Mouse (Mus musculus): ENCODE data around the gene Cant1. TPM values are rescaled to one million over a fixed set of nuclear protein-coding genes. Genes with fewer than 3 reads are reported as not detected.
"Not testable (repeated sequence)": the region's sequence is repeated elsewhere in the genome, so short reads cannot be mapped to it uniquely, and the experiment has no call there.

Cant1 gene
- total RNA-seq, 2 experiments from 2014 or later: 7.3 to 23.9 TPM

DNA sequence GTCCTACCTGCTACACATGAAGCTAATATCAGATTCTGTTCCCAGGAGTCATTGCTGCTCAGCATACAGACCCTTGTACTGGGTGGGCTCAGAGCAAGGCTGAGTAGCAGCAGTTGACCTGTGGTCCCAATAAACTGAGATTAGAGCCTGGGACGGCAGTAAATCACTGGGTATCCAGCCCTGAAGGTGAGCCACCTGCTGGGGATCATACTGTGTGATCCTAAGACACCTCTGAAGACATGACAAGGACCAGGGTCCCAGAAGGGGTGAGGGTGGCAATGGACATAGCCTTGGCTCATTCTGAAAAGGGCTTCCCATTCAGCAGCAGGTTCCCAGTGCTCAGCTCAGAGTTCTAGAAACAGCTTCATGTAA, 8.8 kb downstream of the Cant1 start:
- ATAC-seq (replicated peaks; ENCODE audit: low FRiP score, low TSS enrichment, poor library complexity, severe bottlenecking): no peak

DNA sequence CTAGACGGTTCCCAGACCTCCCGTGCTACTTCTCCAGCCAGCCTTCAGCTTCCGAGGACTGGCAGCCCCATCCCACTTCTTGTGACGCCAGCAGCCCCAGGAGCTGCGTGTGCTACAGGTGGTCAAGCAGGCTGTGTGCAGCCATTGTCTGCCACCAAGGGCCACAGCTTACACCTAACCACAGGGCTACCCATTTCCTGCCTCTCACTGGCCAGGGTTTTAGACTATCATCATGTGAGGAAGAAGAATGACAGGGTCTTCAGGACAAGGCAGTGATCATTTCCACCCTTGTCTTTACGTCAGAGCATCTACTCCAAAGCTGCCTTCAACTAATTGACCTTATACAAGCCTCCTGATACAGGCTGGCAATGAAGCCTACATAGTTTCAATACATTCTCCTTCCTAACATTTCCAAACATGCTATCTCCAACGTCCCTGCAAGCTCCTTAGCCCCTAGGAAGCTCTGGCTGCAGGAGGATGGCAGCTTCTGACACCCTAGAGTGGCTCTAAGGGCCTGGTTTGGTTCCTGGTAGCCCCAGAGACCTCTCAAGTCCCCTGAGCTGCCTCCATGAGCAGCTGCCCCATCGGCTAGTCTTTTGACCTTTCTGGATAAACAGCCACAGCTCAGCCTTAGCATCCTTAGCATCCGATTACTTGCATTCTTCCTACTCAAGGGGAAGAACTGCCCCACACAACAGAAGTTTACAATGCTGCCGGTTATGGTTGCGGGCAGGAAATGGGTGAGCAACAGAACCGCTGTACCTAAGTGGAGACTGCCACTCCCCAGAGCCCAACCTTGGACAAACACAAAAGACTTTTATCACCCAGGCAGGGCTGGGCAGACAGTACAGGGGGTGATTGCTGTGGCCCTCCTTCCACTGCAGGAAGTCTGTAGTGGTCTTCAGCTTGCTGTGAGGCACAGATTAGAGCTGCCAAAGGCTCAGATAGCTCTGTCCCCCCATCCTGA, 9.5 kb downstream of the Cant1 start:
- no peak for ATAC-seq (replicated peaks; ENCODE audit: low FRiP score, low TSS enrichment, poor library complexity, severe bottlenecking)

DNA sequence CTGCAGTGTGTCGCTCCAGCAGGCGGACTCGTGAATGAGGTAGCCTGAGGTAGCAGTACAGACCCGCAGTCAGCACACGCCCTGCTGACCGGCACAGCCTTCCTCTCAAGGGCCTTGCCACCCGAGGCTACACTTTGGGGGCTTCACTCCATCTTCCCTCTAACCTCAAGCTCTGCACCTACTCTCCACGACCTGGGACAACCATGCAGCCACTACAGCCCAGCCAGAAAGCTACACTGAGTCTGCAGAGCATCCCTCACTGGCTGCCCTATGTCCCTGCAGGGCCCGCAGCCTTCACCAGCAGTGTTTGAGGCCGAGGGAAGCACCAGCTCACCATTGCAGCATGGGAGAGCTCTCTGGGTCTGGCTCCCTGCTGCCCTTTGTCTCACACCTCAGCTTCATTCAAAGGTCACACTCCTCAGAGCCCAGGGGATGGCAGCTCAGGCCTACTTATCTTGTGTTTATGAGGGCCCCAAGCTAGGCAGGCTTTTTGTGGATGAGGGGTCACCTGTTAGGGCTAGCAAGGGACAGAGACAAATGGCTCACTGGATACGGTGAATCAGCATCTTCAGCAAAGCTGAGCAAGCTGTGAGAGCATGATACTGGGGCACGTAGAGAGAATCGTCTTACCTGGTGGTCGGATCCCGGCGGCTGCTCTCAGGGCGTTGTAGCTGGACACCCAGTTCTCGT, 10.7 kb downstream of the Cant1 start:
- no peak for ATAC-seq (replicated peaks; ENCODE audit: low FRiP score, low TSS enrichment, poor library complexity, severe bottlenecking)

DNA sequence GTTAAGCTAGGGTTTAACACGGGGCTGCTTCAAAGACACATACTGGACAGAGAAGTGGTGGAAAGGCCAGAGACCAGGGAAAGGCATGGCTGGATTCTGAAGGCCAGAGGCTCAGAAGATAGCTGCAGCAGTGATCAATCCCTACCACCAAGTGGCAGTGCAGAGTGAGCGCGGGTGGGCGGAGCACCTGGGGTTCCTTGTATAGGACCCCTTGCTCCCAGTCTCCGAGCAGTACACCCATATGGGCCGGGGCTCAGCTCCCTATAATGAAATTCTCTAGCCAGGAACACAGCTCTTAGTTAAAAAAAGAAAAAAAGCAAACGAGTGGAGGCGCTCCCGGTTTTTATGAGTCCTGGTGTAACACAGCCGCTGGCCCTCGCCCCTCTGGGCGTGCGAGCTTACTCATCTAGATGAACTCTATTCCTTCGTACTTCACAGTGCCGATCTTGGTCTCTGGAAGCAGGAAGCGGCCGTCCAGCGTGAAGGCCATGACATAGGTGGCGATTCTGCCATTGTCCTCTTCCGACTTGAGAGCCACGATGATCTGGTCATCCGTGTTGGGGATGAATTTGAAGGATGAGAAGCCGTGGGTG, 11.5 kb downstream of the Cant1 start:
- no peak for ATAC-seq (replicated peaks; ENCODE audit: low FRiP score, low TSS enrichment, poor library complexity, severe bottlenecking)

DNA sequence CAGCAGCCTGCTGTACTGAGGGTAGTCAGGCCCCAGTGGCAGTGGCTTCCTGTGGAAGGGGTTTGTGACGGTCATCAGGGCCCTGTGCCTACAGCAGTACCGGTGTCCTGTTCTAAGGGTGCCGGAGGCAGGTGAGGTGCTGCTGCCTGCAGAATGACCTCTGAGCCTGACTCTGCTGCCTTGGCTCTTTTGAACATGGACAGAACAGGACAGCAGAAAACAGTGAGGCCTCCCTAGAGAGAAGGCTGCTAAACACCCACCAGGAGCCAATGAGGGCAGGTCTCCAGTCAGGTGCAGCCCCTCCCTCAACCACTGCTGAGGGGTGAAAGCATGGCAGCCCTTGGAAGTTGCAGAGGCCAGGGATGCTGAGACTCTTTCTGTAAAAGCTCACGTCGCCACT, 12.4 kb downstream of the Cant1 start:
- no peak for ATAC-seq (replicated peaks; ENCODE audit: low FRiP score, low TSS enrichment, poor library complexity, severe bottlenecking)

DNA sequence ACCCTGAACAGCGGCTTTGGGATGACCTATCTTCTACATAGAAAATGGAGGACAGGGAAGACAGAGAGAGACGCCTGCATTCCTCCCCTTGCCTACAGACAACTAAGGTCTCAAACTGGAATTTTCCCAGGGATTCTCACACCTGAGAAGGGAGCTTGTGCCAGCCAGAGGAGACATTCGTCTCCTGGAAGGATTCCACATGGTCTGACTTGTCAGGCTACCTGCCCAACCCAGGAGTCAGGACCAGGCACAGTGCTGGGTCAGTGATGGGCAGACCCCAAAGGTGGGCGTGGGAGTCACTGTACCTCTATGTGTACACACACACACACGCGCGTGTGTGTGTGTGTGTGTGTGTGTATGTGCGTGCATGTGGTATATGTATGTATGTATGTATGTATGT, 13.6 kb downstream of the Cant1 start:
- ATAC-seq (replicated peaks; ENCODE audit: low FRiP score, low TSS enrichment, poor library complexity, severe bottlenecking): no peak

DNA sequence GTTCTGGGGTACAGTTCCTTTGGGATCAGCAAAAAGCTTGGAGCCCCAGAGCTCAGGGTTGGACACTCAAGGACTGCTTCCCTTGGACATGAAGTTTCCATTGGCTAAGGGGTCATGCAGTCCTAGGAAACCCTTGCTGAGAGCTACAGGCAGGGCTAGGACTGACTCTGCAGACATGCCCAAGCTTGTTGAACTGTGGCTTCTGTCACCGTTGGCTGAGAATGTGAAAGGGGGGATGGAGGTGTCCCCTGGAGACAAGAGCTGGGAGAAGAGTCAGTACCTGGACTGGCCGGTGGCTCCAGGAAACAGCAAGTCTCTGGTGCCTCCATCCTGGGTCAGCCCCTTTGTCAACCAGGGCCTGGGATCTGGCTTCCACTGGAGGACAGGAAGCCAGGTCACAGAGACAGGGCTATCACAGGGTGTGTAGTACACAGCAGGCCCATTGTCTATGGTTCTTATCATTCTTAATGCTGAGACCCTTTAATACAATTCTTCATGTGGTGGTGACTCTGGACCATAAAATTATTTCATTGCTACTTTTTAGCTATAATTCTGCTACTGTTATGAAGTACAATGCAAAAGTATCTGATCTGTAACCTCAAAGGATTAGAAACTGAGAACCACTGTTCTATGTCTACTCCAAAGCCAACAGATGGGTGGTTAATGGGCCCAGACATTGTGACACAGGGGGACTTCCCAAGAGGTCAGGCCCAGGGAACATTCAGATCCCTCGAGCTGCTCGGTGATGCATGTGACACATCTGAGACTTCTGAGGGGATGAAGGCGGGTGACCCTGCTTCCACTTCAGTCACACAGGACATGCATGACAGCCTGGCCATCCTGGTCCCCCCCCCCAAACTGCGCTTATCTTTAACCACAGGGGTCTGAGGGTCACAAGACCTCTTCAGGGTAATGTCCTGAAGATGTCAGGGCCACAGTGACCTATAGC, 14.7 kb downstream of the Cant1 start:
- no peak for ATAC-seq (replicated peaks; ENCODE audit: low FRiP score, low TSS enrichment, poor library complexity, severe bottlenecking)

DNA sequence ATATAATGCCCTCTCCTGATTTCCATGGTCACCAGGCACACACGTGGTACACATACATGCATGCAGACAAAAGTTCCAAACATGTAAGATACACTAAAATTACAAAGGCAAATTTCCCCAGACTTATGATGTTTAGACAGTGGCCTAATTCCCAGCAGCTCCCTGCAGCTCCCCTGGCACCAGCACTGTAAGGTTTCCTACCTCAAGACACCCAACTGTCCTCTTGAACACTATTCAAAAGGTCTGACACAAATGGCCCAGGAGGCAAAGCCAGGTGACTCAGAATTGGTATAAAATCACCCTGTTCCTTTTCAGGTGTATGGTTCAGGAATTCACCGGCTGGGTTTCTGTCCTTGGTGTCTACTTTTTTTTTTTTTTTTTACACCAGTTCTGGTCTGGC, 15.7 kb downstream of the Cant1 start:
- no peak for ATAC-seq (replicated peaks; ENCODE audit: low FRiP score, low TSS enrichment, poor library complexity, severe bottlenecking)

DNA sequence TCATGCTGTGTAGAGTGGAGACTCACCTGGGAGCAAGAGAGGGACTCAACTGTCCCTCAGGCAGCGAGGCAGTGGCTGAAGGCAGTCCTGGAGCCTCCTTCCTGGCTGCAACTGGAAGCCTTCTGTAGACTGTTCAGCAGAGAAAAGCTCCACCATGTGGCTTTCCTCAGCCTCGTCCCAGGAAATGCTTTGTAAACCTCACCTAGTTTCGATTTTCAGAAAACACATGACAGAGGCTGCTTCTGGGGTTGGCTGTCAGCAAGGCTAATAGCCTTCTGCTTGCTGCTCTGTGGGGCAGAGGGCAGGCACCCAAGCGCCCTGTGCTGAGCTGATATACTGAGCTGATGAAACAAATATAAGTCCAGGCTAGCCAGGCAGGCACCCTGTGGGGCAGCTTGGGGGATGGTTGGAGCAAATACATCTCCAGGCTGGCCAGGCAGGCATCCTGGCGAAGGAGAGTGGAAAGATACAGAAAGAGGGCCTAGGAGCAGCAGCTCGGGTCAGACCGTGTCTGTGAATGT, 17.1 kb downstream of the Cant1 start, which contains the start of gene Lgals3bp:
Gene Lgals3bp (minus strand): TSS at position 333 of the 521 bp plus-strand sequence.
- peak; percentile 78 for ATAC-seq (replicated peaks; ENCODE audit: low FRiP score, low TSS enrichment, poor library complexity, severe bottlenecking)

DNA sequence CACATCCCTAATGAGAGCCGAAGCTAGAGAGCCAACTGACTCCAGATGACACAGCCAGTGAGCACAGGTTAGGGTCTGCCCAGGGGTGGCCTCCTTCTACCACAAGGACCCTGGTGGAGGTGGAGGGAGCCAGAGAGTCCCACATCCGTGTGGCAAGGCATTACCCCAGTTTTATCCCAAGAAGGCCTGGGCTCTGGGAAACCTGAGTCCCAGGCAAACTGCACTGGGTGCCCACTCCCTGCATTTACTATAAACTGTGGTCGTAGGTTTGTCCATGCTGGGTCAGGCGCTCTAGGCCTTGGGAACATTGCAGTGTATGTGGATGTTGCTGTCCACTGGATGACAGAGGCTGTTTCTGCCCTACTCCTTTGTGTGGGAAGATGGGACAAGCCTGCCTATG, 17.7 kb downstream of the Cant1 start:
- no peak for ATAC-seq (replicated peaks; ENCODE audit: low FRiP score, low TSS enrichment, poor library complexity, severe bottlenecking)

DNA sequence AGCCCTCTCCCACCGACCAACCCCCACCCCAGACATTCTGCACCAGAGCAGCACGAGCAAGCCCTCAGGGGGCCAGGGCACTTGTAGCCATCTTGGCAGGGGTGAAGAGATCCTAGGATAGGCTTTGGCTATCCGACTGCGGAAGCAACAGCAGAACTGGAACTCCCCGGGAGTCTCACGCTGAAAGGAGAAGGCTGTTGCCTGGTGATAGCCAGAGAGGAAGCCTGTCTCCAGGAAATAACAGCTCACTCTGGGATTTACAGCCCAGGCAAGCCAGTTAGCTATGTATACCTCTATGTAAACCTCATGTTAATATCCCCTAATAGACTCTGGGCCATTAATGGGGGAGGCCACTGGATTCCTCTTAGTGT, 18.3 kb downstream of the Cant1 start:
- ATAC-seq (replicated peaks; ENCODE audit: low FRiP score, low TSS enrichment, poor library complexity, severe bottlenecking): peak; percentile 35

DNA sequence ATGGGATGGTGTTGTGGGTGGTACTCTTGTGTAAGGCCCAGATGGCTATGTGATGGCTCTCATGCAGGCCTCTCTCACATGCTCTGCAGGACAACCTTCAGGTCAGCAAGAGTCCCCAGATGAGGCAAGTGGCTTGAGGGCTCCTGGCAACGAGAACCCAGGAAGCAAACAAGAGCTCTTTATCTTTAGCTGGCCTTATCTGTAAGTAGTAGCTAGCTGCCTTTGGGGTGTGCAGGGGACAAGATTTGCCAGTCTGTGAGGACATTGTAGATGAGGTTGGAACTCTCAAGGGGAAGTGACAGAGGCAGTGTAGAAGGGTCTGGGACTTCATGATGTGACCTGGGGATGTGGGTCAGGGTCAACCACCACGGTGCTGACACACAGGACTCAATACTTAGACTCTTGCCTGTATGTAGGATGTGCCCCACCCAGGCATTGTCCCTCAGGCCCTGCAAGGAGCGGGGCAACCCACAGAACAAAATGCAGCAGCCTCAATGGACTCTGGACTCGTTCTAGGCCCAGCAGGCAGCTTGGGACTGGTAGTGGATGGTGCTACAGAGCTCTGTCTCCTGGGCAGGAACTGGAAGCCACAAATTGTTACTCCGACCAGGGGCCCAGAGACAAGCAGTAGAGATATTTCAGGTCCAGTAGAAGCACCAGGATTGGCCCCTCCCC, 18.9 kb downstream of the Cant1 start:
- peak; percentile 62 for ATAC-seq (replicated peaks; ENCODE audit: low FRiP score, low TSS enrichment, poor library complexity, severe bottlenecking)

DNA sequence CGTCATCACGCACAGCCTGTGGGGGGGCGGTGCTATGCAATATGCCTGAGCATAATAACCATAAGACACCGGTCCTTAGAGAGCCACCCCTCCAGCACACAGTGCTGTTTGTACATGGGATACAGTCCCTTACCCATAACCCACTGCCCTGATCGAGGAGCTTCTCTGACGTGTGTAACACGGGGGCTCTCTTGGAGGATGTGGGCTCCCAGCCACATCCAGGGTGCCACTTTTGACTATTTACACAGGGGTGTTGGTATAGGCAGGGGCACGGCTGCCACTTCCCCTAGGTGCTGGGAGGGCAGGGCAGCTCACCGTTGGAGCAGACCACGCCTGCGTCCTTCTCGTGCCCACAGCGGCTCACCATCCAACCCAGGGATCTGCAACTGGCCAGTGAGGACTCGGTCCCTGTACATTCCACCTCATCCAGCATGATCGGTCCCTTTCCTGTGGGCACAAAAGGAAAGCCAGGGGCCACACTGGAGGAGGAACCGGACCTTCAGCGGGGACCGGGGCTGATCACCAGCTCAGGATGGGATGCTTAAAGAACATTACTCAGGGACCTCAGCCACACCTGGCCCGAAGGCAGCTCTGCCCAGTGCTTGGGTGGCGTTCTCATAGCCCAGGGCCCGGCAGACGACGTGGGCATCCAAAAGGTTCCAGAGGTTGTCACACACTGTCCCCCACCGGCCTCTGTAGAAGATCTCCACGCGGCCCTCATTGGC, 20.9 kb downstream of the Cant1 start:
- ATAC-seq (replicated peaks; ENCODE audit: low FRiP score, low TSS enrichment, poor library complexity, severe bottlenecking): no peak

DNA sequence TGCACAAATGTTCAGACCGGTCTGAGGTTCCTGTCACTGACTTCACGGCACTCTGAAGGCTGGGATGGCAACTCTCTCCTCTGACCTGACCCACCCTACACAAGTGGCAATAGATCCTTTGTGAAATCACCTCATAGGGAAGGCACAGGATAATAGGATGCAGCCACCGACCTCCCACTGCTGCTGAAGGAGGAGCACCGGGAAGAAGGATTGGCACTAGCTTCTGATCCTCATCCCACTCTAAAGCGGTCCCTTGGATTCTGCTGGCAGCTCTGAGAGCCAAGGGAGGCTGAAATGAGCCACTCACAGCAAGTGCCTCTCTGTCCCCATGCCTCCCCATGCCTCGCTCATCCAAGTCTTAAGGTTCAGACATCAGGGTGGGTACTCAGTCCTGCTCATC, 24.3 kb downstream of the Cant1 start:
- ATAC-seq (replicated peaks; ENCODE audit: low FRiP score, low TSS enrichment, poor library complexity, severe bottlenecking): no peak

DNA sequence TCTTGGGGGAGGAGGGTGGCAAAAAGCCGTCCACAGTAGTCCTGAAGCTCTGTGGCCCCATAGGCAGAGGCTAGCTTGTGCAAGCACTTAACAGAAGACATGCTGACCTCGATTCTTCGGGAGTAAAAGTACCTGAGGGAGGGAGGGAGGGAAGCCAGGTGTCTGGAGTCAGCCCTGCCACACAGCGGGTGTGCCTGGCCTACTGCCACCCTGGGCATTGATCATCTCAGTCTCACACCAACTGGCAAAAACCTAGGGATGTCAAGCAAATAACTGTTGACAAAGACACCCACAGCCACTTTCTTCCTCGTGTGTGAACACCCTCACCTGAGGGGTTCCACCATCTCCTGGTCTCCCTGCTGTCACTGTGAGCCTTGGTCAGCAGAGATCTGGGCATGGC, 24.9 kb downstream of the Cant1 start:
- no peak for ATAC-seq (replicated peaks; ENCODE audit: low FRiP score, low TSS enrichment, poor library complexity, severe bottlenecking)

DNA sequence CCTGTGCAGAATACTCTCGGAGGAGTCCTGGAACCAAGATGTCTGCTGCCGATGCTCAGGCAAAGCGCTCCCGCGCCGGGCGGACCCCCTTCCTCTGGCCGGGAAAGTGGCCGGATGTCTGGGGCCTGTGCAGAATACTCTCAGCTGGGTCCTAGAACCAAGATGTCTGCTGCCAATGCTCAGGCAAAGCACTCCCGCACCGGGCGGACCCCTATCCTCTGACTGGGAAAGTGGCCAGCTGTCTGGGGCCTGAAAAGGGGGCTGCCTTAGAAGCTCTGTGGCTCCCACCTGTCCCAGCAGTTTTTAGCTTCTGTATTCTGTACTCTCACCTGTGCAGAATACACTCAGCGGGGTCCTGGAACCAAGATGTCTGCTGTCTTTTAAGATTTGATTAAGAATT, 31.1 kb downstream of the Cant1 start:
- ATAC-seq (replicated peaks; ENCODE audit: low FRiP score, low TSS enrichment, poor library complexity, severe bottlenecking): not testable (repeated sequence)

DNA sequence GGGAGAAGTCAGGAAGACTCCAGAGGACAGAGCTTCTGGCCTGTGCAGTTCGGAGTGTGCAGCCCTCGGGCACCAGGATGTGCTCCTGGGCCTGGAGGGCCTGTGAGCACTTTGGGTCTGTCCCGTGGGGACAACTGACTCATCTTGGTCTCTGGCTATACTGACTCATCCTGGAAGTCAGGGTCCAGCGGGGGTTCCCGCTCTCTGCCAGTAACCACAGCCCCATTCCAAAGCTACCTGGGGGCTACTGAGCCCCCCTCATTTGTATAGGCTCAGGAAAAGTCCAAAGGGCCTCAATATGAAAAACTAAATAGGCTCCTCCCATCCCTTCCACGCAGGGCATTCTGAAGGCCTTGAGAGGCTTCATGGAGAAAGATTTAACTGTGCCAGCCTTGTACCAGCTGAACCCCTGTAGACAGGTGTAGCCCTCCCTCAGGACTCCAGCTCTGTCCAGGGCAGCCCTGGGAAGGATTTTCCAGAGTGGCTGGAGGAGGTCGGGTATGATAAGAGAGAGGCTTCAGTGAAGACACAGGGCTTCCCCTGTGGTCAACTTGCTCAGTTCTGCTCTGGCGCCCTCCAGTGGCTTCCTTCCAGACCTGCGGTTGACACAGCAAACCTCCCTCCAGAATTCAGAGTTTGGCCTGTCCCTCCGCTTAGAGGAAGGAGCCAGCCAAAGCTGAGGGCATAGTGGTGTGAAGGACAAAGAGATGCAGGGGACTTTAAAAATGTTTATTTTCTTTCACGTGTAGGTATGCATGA, 39.5 kb downstream of the Cant1 start:
- peak; percentile 96 for ATAC-seq (replicated peaks; ENCODE audit: low FRiP score, low TSS enrichment, poor library complexity, severe bottlenecking)
